Comparison of ENCODE assay signal across 10 mouse cellular contexts in the genomic region with DNA sequence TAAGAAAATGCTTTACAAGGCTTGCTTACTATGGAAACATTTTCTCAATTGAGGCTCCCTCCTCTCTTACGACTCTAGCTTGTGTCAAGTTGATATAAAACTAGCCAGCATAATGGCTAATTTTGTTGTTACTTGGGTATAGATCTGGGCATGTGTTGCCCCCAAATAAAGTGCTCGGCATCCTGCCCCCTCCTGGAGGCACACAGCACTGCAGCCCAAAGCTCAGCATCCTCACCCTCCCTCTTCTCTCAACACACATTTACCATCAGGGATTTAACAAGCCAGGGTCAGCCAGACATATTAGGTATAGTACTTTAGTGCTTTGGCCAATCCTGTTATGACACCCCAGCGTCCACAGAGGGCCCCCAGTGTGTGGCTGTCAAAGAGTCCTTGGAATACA. TPM values are rescaled to one million over a fixed set of nuclear protein-coding genes. Genes with fewer than 3 reads are reported as not detected.
DNase-seq lines count a peak whose midpoint lies in the region; TF ChIP-seq lines count a peak whose summit lies in the region.
"Had no signal": no experiment of that assay in that cellular context is flagged by ENCODE, and none has a peak within 500 bp of the region (broad histone marks: within the 10 kb centered on the region; RNA-seq: fewer than 3 reads in every experiment).

No protein-coding gene starts in this region.

- H3K4me1 ChIP-seq in E14TG2a.4 (replicated peaks; ENCODE audit: low read depth, low read length) = peaks cover 28% of the 10 kb centered on the region

- peaks cover 19% of the 10 kb centered on the region for H3K27me3 ChIP-seq in E14TG2a.4 (ENCODE audit: insufficient read depth, low read length)

- DNase-seq in cerebellum, adult 9-10 months = peak; percentile 34
- DNase-seq in cerebellum, postnatal 4 days (ENCODE audit: low spot score in 2 of 2) = no peak
- DNase-seq in layer of hippocampus, adult 11-12 months (ENCODE audit: low spot score) = peak; percentile 31
- no peak for DNase-seq in layer of hippocampus, adult 8-10 months (ENCODE audit: low spot score in 2 of 2)
- DNase-seq in lung, postnatal 14 days = peak; percentile 20
- DNase-seq in neural tube, embryonic 10.5 days (ENCODE audit: extremely low spot score, low spot score) = no peak
- DNase-seq in ovary, postnatal 14 days (ENCODE audit: low spot score) = no peak

- H3K36me3 ChIP-seq in E14TG2a.4 (ENCODE audit: insufficient read depth, low read length) = peaks cover 46% of the 10 kb centered on the region

- no peaks in the 10 kb centered on the region for H3K9me3 ChIP-seq in E14TG2a.4 (ENCODE audit: low read length)
- H3K9me3 ChIP-seq: heart, embryonic 13.5 days had no signal

- peak; percentile 93 for TF ChIP-seq CTCF in E14TG2a.4 (conservative IDR thresholded peaks at IDR 0.05; ENCODE audit: low read length)

- H3K4me3 ChIP-seq in E14TG2a.4 (replicated peaks; ENCODE audit: low read length) = no peak overlapping the region
- H3K4me3 ChIP-seq: heart, embryonic 13.5 days had no signal

RNA-seq across cellular contexts. Expression of gene Col9a2, which starts 17.2 kb away (rescaled TPM):
- 1 to 10 TPM; 4.1 to 5.7 (median 5.0) TPM for total RNA-seq in layer of hippocampus, adult 8-10 months (2022)

RNA-seq across cellular contexts. Expression of gene Smap2, which starts 39.3 kb away (rescaled TPM):
- total RNA-seq in layer of hippocampus, adult 8-10 months (2022) = 100 to 1,000 TPM; 151 to 166 (median 157) TPM

RNA-seq across cellular contexts. Expression of gene Zmpste24, which starts 41.7 kb away (rescaled TPM):
- total RNA-seq in layer of hippocampus, adult 8-10 months (2022) = 10 to 100 TPM; 23.9 to 28.4 (median 26.8) TPM

RNA-seq across cellular contexts. Expression of gene Tmco2, which starts 52.7 kb away (rescaled TPM):
- total RNA-seq in layer of hippocampus, adult 8-10 months (2022) = not detected
- total RNA-seq: layer of hippocampus, adult 18-20 months had no signal

Comparison
In these comparisons a context has a peak if more than half of its experiments do, and no peak if none do; other contexts are left out.
1. DNase-seq: peak in cerebellum, adult 9-10 months (single experiment), layer of hippocampus, adult 11-12 months (single experiment) and lung, postnatal 14 days (single experiment); none in cerebellum, postnatal 4 days (0 of 2), layer of hippocampus, adult 8-10 months (0 of 2), neural tube, embryonic 10.5 days (single experiment) and ovary, postnatal 14 days (single experiment).